Mouse (Mus musculus): Measurements from ENCODE around the gene Lcn8. TPM values are rescaled to one million over a fixed set of nuclear protein-coding genes. Genes with fewer than 3 reads are reported as not detected.
"Not testable (repeated sequence)": the region's sequence is repeated elsewhere in the genome, so short reads cannot be mapped to it uniquely, and the experiment has no call there.

Gene Lcn8
- polyA plus RNA-seq, 1 experiment from 2014 or later = 0.16 TPM

GRCm38 (mm10) chr2:25679559-25679958 lies 26.6 kb downstream of the Lcn8 start:
- no peaks in the 10 kb centered on the region for H3K27me3 ChIP-seq (ENCODE audit: control insufficient read depth, insufficient read depth, low read length)
- no peaks in the 10 kb centered on the region for H3K9me3 ChIP-seq (ENCODE audit: control insufficient read depth, low read length)
- H3K36me3 ChIP-seq (ENCODE audit: control insufficient read depth, insufficient read depth, low read length) = no peaks in the 10 kb centered on the region
- ATAC-seq (ENCODE audit: low FRiP score, low TSS enrichment) (no peak), DNase-seq (ENCODE audit: low spot score) (no peak)
- no peak overlapping the region for H3K4me2 ChIP-seq (replicated peaks; ENCODE audit: low read depth)
- no peaks in the 10 kb centered on the region for H3K4me1 ChIP-seq (replicated peaks; ENCODE audit: control insufficient read depth, insufficient read depth)
- H3K27ac ChIP-seq (replicated peaks) = no peak overlapping the region
- 79% methylated on average over 6 of the region's 6 CpGs for WGBS
- TF ChIP-seq CTCF (IDR thresholded peaks at IDR 0.05; ENCODE audit: low read depth) (no peak), EP300 (optimal IDR thresholded peaks at IDR 0.05) (no peak)
- H3K4me3 ChIP-seq (ENCODE audit: low read depth, low read length) = no peak overlapping the region
- H3K9ac ChIP-seq (ENCODE audit: low read length) = no peak overlapping the region

GRCm38 (mm10) chr2:25682426-25682825 lies 29.5 kb downstream of the Lcn8 start, which contains the start of gene Lcn10:
Lcn10 (plus strand) TSS chr2:25682726.
- Histone ChIP-seq H3K4me2 (replicated peaks; ENCODE audit: low read depth) (no peak within 1 kb of the TSS), H3K36me3 (ENCODE audit: control insufficient read depth, insufficient read depth, low read length) (no peaks in the 10 kb centered on the region), H3K4me1 (replicated peaks; ENCODE audit: control insufficient read depth, insufficient read depth) (no peaks in the 10 kb centered on the region), H3K9ac (ENCODE audit: low read length) (no peak within 1 kb of the TSS), H3K4me3 (ENCODE audit: low read depth, low read length) (no peak within 1 kb of the TSS), H3K9me3 (ENCODE audit: control insufficient read depth, low read length) (no peaks in the 10 kb centered on the region), H3K27ac (replicated peaks) (no peak within 1 kb of the TSS), H3K27me3 (ENCODE audit: control insufficient read depth, insufficient read depth, low read length) (no peaks in the 10 kb centered on the region)
- no peak for DNase-seq (ENCODE audit: low spot score)
- TF ChIP-seq EP300 (optimal IDR thresholded peaks at IDR 0.05) (no peak), CTCF (IDR thresholded peaks at IDR 0.05; ENCODE audit: low read depth) (no peak)
- 40% methylated on average over 2 of the region's 2 CpGs for WGBS
- no peak for ATAC-seq (ENCODE audit: low FRiP score, low TSS enrichment)

- WGBS = 65% methylated on average over 4 of the region's 4 CpGs
Measured at GRCm38 (mm10) chr2:25686941-25687340, 34.0 kb downstream of the Lcn8 start.

GRCm38 (mm10) chr2:25694605-25695004 lies 41.7 kb downstream of the Lcn8 start:
- peak; percentile 70 for ATAC-seq (ENCODE audit: low FRiP score, low TSS enrichment)
- H3K9ac ChIP-seq (ENCODE audit: low read length) = no peak overlapping the region
- H3K27me3 ChIP-seq (ENCODE audit: control insufficient read depth, insufficient read depth, low read length) = no peaks in the 10 kb centered on the region
- H3K4me2 ChIP-seq (replicated peaks; ENCODE audit: low read depth) = no peak overlapping the region
- H3K36me3 ChIP-seq (ENCODE audit: control insufficient read depth, insufficient read depth, low read length) = no peaks in the 10 kb centered on the region
- TF ChIP-seq EP300 (optimal IDR thresholded peaks at IDR 0.05) (no peak), CTCF (IDR thresholded peaks at IDR 0.05; ENCODE audit: low read depth) (peak; percentile 84)
- no peaks in the 10 kb centered on the region for H3K4me1 ChIP-seq (replicated peaks; ENCODE audit: control insufficient read depth, insufficient read depth)
- H3K4me3 ChIP-seq (ENCODE audit: low read depth, low read length) = no peak overlapping the region
- H3K9me3 ChIP-seq (ENCODE audit: control insufficient read depth, low read length) = no peaks in the 10 kb centered on the region
- no peak overlapping the region for H3K27ac ChIP-seq (replicated peaks)
- DNase-seq (ENCODE audit: low spot score) = peak; percentile 87

More at GRCm38 (mm10) chr2:25686941-25687340, 34.0 kb downstream of the Lcn8 start:
- Histone ChIP-seq H3K27ac (replicated peaks) (no peak overlapping the region), H3K36me3 (ENCODE audit: control insufficient read depth, insufficient read depth, low read length) (no peaks in the 10 kb centered on the region), H3K27me3 (ENCODE audit: control insufficient read depth, insufficient read depth, low read length) (no peaks in the 10 kb centered on the region), H3K4me1 (replicated peaks; ENCODE audit: control insufficient read depth, insufficient read depth) (no peaks in the 10 kb centered on the region), H3K4me2 (replicated peaks; ENCODE audit: low read depth) (no peak overlapping the region), H3K9me3 (ENCODE audit: control insufficient read depth, low read length) (no peaks in the 10 kb centered on the region), H3K4me3 (ENCODE audit: low read depth, low read length) (no peak overlapping the region), H3K9ac (ENCODE audit: low read length) (no peak overlapping the region)
- no peak for TF ChIP-seq EP300 (optimal IDR thresholded peaks at IDR 0.05)
- peak; percentile 20; the same call in 1 of the 2 replicates for TF ChIP-seq CTCF (IDR thresholded peaks at IDR 0.05; ENCODE audit: low read depth)
- DNase-seq (ENCODE audit: low spot score) = no peak
- ATAC-seq (ENCODE audit: low FRiP score, low TSS enrichment) = no peak

- H3K4me1 ChIP-seq (replicated peaks; ENCODE audit: control insufficient read depth, insufficient read depth) = no peaks in the 10 kb centered on the region
- no peaks in the 10 kb centered on the region for H3K36me3 ChIP-seq (ENCODE audit: control insufficient read depth, insufficient read depth, low read length)
- TF ChIP-seq CTCF (IDR thresholded peaks at IDR 0.05; ENCODE audit: low read depth) = no peak
- no peak for TF ChIP-seq EP300 (optimal IDR thresholded peaks at IDR 0.05)
- ATAC-seq (ENCODE audit: low FRiP score, low TSS enrichment) (no peak), DNase-seq (ENCODE audit: low spot score) (no peak)
- no peak overlapping the region for H3K4me2 ChIP-seq (replicated peaks; ENCODE audit: low read depth)
- H3K9ac ChIP-seq (ENCODE audit: low read length) = no peak overlapping the region
- no peaks in the 10 kb centered on the region for H3K9me3 ChIP-seq (ENCODE audit: control insufficient read depth, low read length)
- no peak overlapping the region for H3K27ac ChIP-seq (replicated peaks)
- H3K4me3 ChIP-seq (ENCODE audit: low read depth, low read length) = no peak overlapping the region
- WGBS = 46% methylated on average over 4 of the region's 4 CpGs
- H3K27me3 ChIP-seq (ENCODE audit: control insufficient read depth, insufficient read depth, low read length) = no peaks in the 10 kb centered on the region
Measured at GRCm38 (mm10) chr2:25696951-25697350, 44.0 kb downstream of the Lcn8 start.

- Histone ChIP-seq H3K4me3 (ENCODE audit: low read depth, low read length) (no peak overlapping the region), H3K9me3 (ENCODE audit: control insufficient read depth, low read length) (no peaks in the 10 kb centered on the region), H3K27me3 (ENCODE audit: control insufficient read depth, insufficient read depth, low read length) (no peaks in the 10 kb centered on the region), H3K4me2 (replicated peaks; ENCODE audit: low read depth) (no peak overlapping the region), H3K27ac (replicated peaks) (no peak overlapping the region), H3K4me1 (replicated peaks; ENCODE audit: control insufficient read depth, insufficient read depth) (no peaks in the 10 kb centered on the region), H3K36me3 (ENCODE audit: control insufficient read depth, insufficient read depth, low read length) (no peaks in the 10 kb centered on the region), H3K9ac (ENCODE audit: low read length) (no peak overlapping the region)
- DNase-seq (ENCODE audit: low spot score) = no peak
- ATAC-seq (ENCODE audit: low FRiP score, low TSS enrichment) = no peak
- 89% methylated on average over 2 of the region's 2 CpGs for WGBS
- no peak for TF ChIP-seq CTCF (IDR thresholded peaks at IDR 0.05; ENCODE audit: low read depth)
- no peak for TF ChIP-seq EP300 (optimal IDR thresholded peaks at IDR 0.05)
Measured at GRCm38 (mm10) chr2:25698696-25699095, 45.8 kb downstream of the Lcn8 start.

GRCm38 (mm10) chr2:25699743-25700142 lies 46.8 kb downstream of the Lcn8 start, which contains the start of gene Obp2a:
Obp2a (plus strand) TSS chr2:25700043.
- H3K9ac ChIP-seq (ENCODE audit: low read length); ATAC-seq (ENCODE audit: low FRiP score, low TSS enrichment); H3K27ac ChIP-seq (replicated peaks); H3K4me2 ChIP-seq (replicated peaks; ENCODE audit: low read depth); DNase-seq (ENCODE audit: low spot score); H3K4me3 ChIP-seq (ENCODE audit: low read depth, low read length); H3K36me3 ChIP-seq (ENCODE audit: control insufficient read depth, insufficient read depth, low read length); H3K9me3 ChIP-seq (ENCODE audit: control insufficient read depth, low read length); H3K4me1 ChIP-seq (replicated peaks; ENCODE audit: control insufficient read depth, insufficient read depth); H3K27me3 ChIP-seq (ENCODE audit: control insufficient read depth, insufficient read depth, low read length): not testable (repeated sequence)
- 61% methylated on average over 3 of the region's 3 CpGs for WGBS

Data from stomach, postnatal 0 days (tissue).